Mouse (Mus musculus): ENCODE results near the gene Dlgap1.

The Dlgap1 gene

DNA sequence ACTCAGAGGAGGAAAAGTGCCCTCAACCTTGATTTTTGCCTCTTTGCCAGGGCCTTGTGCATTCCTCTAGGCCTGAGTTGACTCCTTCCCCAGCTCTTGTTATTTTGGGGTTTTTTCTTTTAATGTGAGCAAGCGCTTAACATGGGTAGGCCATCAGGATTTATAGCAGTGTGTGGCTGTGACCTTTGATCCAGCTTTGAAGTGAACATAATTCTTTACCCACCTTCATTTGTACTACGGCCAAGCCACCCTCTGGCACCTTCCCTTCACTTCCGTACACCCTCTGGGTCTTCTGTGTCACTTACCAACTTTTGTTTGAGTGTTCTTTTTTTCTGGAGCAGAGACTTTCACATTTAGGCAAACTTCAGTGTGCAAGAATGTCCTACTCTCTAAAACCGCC lies 874.4 kb downstream of the Dlgap1 start:
- no peak for DNase-seq (ENCODE audit: low spot score in 2 of 2)

DNA sequence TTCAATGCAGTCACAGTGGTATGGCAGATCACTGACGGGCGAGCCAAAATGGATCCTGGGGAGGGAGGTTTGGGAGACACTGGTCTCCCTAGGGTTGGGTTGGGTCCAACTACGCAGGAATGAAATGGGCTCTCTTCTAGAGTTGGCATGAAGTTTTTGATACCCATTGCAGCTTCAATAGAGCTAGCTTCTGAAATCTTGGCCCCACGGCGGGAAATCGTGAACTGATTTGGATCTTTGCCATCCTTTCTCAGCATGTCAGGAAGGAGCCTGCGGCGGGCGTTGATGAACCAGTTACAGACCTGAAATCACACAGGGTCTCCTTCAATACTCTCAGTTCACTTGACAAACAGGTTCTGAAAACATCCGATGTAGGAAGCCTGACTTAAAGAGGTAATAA lies 876.1 kb downstream of the Dlgap1 start:
- no peak for DNase-seq (ENCODE audit: low spot score in 2 of 2)

DNA sequence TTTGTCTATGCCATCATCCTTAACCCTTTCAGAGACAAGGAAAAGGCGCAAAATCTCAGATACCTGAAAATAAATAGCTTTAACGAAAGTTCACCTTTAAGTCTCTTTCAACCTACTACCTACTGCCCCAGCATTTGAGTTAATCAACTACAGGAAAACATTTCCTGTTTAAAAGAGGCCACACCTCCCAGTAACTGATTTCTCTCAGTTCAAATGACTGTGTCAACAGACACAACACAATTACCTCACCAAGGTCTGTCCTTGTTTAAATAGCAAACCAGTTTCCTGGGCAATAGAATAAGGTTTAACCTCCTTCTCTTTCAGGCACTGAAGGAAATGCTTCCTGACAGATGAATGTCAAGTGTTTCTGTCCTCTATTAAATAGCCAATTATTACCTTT lies 876.7 kb downstream of the Dlgap1 start:
- no peak for DNase-seq (ENCODE audit: low spot score in 2 of 2)

DNA sequence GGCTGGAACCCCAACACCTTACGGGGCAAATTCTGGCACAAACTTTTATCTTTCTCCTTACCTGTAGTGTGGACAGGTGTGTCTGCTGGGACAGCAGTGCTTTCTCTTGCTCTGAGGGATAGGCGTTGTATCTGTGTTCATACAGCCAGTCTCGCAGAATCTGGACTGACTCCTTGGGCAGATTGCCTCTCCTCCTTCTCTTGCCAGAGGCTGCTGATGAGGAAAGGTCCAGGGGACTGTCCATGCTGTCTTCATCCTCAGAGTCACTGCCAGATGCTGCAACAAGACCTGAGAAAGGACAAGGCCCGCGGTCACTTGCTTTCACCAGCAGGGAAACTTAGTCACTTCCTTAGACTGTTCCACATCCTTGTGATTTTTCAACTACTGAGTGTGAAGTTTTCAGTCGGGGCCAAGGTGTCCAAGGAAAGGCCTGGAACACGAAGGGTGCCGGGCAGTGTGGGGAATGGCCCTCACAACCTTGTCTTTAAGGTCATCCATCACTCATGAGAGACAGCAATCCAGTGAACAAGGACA lies 877.3 kb downstream of the Dlgap1 start:
- no peak for DNase-seq (ENCODE audit: low spot score in 2 of 2)

DNA sequence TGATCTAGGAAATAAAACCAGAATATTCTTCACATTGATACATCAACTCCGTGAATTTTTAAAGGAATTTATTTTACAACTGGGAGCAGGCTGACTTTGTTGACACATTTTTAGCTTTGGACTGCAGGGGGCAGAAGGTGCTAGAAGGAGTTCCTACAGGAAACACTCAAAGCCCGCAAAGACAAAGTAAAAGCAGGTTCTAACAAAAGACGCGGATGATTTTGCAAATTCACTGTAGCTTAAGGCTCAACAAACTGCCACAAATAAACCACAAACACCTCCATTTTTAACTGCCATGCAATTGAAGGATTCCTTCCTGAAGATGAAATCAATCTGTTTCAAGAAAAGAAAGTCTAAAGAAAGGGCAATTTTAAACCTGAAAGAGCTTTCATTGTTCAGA lies 878.2 kb downstream of the Dlgap1 start:
- DNase-seq (ENCODE audit: low spot score in 2 of 2) = no peak

DNA sequence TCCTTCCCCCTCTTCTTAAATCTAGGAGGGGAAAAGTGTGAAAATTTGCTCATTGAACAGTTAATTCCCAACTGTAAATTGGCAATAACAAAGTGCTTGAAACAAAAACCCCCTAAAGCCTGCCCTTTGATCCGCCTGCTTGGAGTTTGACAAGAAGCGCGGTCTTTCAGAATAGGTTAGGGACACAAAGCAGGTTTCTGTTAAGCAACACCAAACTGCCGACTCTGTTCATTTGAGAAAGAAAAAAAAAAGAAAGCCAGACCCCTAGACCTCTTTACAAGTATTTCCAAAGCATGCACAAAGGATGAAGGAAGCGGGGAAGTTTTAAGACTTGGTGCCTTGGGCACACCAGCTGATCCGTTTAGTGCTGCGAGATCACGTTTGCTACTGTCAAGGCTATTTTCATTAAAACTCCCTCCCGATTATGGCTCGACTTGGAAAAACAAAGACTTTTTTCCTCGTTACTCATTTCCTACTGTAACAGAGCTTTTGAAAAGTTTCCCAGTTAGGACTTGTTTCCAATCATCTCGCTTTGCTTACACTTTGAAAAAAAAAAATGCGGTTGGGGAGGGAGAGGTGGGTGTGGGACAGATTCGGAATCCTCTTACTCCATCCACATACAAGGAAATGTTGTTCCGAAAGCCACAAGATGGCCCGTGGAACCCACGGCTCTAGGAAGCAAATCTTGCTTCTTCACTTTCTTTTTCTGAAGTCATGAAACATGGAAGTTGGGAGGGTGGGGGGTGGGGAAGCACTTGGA lies 879.1 kb downstream of the Dlgap1 start:
- no peak for DNase-seq (ENCODE audit: low spot score in 2 of 2)

DNA sequence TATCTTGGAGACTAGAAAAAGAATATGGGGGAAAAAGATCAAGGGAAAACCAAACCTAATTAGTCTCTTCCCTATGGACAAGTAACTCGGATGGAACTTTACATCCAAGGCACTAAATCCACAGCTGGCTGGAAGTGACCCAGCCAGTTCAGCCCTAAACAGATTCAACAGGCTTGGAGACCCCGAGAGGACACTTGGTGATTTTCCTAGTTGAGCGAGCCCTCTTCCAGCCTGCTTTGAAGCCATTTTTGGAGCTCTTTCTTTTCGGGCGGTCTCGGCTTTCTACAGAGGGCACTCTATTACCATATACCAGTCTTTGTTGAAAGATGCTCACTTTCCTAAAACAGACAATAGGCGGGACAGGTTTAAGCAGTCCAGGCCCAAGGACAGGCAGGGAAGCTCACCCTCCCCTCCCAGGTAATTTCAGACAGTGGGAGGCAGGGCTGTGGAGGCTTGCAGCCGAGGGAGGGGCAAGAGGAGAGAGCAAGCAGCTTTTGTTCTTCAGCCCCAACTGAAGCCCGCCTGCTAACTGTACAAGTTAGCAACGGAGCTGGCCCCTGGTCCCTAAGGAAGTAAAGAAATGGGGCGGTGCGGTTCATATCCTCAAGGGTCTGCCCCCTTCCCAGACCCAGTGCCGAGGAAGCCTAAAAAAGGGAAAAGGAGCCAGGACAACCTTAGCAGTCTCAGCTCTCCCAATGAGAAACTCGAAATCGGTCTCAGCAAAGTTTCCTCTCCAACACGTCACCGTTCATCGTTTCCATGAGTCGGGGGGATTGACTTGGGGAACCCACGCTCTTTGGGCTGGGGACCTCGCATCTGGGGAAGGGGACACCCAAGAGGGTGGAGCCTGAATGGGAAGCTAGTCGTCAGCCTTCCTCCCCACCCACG lies 879.9 kb downstream of the Dlgap1 start:
- DNase-seq (ENCODE audit: low spot score in 2 of 2) = no peak

DNA sequence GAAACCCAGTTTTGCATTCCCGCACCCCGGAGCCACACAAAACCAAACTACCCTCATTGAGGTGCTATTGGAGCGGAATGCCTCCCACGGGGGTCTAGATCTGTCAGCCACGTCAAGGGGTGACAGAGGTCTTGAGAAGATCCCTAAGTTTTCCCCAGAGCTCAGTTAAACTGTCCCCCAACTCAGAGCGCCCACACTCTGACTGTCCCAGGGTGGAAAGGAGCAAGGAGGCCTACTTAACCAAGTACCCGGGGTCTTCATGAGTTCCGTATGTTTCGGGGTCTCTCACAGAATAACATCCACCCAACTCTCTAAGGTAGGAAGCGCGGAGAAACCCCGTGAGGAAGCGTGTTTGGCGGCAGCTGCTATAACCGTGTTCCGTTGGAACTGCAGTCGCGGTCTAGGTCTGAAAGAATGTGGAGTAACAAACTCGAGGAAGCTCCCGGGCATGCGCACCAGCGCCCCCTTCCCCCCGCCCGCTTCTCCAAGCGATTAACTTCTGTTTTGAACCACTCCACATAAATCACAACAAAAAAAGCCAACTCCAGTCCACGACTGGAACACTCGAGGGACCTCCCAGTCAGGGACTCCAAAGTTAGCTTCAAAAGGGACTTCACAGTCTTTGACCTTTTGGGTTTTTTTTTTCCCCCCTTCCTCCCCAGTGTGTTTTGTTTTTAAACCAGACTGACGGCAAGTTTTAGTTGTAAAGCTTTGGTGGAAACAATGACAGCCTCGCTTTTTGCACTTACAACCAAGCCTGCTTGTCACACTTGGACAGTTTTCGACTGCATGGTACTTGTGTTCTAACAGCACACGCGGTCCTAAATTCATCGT lies 880.7 kb downstream of the Dlgap1 start:
- peak; percentile 81 to 88 for DNase-seq (ENCODE audit: low spot score in 2 of 2)

DNA sequence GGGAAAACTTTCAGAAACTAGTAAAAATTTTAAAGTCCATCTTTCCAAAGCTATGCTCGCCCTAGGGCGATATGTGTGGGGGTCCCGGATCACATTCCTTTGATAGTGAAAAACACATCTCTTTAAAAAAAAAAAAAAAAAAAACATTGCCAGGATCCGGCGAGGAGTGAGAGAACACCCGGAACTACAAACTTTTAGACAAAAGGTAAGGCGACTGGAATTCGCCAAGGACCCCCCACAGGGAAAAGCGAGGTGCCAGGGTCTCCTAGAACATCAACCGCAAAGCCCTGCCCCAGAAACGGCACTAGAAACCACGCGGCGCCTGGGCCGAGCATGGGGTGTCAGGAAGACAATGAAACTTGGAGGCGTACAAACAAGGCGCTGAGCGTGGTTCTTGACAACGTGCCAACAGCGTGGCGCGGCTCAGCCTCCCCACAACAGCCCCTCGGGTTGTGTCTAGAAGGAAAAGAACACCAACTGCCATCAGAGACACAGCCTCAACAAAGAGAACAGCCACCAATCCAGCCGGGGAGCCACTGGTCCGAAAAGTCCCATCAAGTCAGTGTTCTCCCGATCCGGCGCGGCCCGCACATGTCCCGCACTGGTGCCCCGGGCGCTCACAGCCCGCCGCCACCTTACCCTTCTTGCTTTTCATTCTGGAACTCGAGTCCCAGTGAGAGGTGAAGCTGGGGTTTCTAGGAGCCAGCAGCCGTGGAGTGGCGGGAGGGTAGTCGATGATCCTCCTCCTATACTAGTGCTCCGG lies 881.5 kb downstream of the Dlgap1 start:
- no peak for DNase-seq (ENCODE audit: low spot score in 2 of 2)

DNA sequence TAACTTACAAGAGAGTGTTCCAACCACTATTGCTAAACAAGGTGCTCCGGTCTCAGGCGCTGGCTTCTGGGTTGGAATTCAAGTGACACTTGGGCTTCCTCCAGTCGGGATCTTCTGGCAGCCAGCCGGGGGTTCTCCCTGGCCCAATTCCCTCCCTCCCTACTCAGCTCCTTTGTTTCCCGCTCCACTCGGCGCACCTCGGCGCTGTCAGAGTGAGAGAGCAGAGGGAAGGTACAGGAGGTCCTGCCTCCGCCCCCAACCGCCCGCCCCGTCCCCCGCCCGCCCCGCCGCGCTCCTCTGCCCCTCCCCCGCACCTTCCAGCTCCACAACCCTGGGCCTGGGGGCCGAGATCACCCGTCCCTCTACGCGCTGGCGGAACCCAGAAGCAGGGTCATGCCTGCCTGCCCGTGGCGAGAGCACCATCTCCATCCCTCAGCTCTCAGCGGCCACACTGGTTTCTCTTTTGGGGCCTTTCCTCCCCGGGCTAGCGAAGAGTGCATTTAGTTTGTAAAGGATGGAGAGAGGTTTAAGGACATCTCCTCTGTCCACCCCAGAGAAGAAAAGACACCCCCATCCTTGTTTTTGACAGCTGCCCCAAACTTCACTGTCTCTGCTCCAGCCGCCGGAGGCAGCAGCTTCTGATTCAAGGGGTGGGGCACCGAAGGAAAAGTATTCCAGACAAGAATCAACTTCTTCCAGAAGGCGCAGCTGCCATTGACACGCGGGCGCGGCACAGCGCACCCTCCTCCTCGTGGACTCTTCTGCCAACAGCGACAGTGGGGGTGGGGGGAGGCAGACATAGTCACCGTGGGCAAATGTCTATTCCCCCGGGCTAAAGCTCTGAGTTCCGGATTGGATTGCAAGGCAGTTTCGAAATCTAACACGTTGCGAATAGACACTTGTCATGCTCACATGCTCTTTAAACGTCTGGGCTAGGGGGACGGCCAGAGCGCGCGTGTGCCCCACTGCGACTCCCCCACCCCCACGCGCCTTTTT lies 882.4 kb downstream of the Dlgap1 start:
- peak; percentile 75 to 82 for DNase-seq (ENCODE audit: low spot score in 2 of 2)

DNA sequence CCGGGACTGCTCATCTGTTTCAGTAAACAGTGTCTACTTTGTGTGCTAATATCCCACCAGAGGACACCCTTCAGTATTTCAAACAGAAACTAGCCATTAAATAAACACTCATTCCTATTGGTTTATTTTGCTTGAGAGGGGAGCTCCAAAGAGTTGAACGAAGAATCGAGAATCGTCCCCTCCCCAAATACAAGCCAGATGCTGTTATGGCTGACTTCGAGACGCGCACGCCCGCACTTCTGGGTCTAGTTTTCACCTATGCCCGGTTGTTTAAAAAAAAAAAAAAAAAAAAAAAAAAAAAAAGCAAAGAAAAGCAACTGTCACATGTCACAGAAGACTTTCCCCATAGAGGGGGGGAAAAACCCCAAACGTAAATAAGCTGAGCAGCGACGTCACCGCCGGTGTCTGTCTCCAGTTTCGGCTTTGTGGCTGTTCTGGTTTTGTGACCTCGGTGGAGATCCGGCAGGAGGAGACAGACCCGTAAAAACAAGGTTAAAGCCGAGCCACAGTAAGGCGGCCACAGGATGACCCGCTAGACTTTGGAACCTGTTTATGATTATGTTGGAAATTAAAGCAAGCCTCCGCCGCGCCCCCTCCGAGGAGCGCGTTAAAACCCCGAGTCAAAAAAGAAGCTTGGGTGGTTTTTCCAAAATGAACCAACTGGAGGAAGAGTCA lies 883.3 kb downstream of the Dlgap1 start:
- DNase-seq (ENCODE audit: low spot score in 2 of 2) = no peak

DNA sequence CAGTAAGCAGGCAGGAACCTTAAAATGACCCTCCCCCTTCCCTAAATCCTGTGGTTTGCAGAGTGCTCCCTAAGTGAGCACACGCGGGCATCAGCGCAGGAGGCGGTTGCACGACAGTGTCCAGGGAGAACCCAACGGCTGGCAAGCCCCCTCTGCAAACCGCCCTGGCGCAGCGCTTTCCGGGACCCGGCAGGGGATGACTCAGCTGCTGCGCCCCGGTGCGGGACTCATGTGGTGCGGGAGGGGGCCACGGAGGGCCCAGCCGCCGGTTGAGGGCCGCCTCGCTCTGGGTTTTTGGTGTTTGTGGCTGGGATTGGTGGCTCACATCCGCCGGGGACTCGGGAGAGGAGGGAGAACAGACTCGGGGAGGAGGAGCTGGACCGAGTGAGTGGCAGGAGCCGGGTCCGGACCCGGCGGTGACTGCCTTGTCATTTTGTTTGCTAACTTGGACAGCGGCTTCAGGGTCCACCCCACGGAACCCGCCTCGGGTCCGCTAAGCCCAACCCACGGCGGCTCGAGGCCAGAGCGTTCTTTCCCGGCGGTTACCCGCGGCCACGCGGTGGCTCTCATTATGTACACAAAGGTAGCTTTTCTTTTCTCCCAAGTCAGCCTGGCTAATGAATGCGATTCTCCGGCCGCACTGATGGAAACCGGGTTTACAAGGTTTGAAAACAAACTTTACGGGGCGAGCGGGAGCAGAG lies 884.0 kb downstream of the Dlgap1 start:
- peak; percentile 87 to 89 for DNase-seq (ENCODE audit: low spot score in 2 of 2)

DNA sequence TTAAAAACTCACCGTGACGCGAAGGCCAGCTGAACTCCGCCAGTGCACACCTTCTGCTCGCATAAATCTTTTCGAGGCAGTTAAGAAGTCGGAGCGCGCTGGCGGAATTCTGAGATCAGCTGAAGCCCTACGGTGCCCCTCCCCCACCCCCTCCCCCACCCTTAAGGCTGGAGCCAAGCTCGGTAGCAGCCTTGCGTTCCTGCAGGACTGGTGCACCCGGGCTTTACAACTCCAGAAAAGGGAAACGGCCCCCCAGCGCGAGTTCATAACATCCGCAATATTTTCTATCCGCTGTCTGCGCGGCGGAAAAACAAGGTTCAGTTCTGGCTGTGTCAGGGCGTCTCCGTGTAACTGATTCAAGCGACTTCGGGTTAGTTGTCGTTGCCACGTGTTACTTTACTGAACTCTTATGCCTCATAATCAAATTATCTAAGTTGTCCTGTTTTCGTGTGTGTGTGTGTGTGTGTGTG lies 884.6 kb downstream of the Dlgap1 start, which contains the start of gene Tgif1:
Gene Tgif1, minus strand, starts transcription at position 111 of the 470 bp plus-strand sequence.
- DNase-seq (ENCODE audit: low spot score in 2 of 2) = no peak

DNA sequence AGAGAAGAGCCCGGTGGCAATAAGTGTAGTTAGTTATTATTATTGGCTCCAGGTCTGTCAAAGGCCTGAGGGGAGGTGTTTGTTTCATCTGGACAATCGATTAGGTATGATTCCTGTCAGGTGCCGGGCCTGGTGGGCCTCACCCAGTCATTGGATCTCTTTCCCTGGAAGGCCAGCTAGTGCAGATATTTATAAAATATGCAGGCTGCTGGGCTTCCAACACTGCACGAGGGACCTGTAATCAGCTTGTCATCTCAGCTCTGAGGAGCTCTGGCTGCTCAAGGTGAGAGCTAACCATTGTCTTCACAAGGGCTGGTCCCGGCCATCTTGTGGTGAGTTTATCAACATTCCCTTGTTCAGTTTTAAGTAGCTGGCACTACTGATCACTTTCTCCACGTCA lies 885.1 kb downstream of the Dlgap1 start:
- DNase-seq (ENCODE audit: low spot score in 2 of 2) = no peak

DNA sequence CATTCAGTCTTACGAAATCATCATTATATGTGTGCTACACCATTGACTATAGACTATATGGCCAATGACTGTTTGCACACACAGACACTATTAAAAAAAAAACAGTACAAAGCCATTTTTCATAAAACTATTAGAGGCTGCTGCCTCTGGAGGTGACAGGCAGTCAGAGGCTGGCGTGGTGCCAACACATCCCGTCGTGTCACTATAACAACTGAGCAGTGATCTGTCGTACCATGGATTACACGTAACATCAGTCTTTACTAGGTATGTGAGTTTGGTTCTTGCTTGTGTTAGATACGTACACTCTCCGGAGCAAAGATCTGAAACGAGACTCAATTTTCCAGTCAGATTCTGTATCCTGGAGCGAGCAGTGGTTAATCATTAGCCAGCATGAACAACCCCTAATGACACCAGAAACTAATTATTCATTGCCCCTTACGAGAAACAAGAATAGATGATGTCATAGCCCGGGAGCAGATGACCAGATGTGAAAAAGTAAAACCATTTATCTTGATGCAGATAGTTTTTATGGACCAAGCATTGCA lies 888.1 kb downstream of the Dlgap1 start:
- no peak for DNase-seq (ENCODE audit: low spot score in 2 of 2)

DNA sequence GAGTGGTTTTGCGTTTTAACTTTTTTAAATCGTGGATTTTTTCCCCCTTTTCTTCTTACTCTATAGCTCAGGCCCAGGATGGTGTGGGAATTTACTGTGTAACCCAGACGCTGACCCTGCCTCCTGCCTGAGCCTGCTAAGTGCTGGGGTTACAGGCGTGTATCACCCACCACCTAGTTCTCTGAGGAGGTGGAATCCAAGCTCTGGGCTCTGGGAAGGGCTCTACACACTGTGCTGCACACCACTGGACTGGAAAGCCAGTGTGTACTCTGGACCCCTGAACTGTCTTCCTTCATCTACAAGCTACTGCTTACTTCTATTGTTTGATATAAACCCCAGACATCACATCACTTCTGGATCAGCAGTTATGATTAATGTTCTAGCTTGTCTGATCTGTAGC lies 889.9 kb downstream of the Dlgap1 start:
- DNase-seq (ENCODE audit: low spot score in 2 of 2) = no peak

DNA sequence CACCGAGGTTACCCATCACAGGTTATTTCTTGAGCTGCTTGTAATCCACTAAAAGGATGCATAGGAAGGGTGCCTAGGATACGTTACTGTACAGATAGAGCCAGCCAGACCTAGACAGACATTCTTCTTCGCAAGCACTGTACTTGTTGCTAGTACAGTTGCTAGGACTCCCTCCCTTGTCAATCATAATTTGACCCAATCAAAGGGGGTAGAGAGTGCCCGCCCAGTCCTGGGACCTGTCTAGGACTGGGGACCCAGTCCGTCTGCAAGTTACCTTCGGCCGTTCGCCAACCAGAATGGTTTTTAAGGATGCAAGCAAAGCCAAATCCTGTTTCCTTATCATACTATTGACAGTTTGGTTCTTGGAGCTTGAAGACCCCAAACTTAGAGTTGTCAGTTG lies 895.2 kb downstream of the Dlgap1 start:
- no peak for DNase-seq (ENCODE audit: low spot score in 2 of 2)

DNA sequence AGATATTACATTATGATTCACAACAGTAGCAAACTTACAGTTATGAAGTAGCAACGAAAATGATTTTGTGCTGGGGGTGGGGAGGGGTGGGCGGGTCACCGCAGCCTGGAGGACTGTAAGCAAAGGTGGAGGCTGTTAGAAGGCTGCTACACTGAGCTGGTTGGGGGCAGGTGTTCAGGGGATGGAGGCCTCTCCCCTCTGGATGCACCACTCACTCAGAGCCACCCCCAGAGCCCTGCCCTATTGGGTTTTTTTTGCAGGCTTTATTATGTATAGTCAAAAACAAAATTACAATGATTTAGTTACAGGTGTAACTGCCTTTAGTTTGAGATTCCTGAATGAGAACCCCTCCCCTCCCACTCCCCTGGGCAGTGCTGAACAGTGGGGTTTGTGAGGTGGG lies 895.8 kb downstream of the Dlgap1 start:
- no peak for DNase-seq (ENCODE audit: low spot score in 2 of 2)

Measured in urinary bladder, adult 18-20 months (tissue).